Mouse (Mus musculus) hindbrain, postnatal 0 days (tissue): ENCODE measurements around the gene Taar8c. TPM values are rescaled to one million over a fixed set of nuclear protein-coding genes. Genes with fewer than 3 reads are reported as not detected.
"Not testable (repeated sequence)": the region's sequence is repeated elsewhere in the genome, so short reads cannot be mapped to it uniquely, and the experiment has no call there.

ENCODE experiments used
- ATAC-seq: fragments of 200-750 bp; cut with Nextera tagmentation; 2 replicates; pipeline ENCODE4 v1.8.0; 2017; ENCODE audit warnings: mild to moderate bottlenecking, moderate TSS enrichment, moderate library complexity
- DNase-seq: peaks from one replicate; pipeline ENCODE4 v3.0.0-alpha.2; 2015; ENCODE audit warnings: low spot score
- H3K27ac ChIP-seq: fragments of 300-500 bp; sonication (generic); 2 replicates; pipeline ENCODE4 v1.5.1; 2014; ENCODE audit warnings: mild to moderate bottlenecking
- H3K27me3 ChIP-seq: fragments of 300-500 bp; sonication (generic); 2 replicates; pipeline ENCODE4 v1.6.1; 2014; ENCODE audit warnings: low read length, mixed read lengths; ENCODE audit not compliant: insufficient read depth
- H3K36me3 ChIP-seq: fragments of 300-500 bp; sonication (generic); 2 replicates; pipeline ENCODE4 v1.6.1; 2014; ENCODE audit warnings: low read length, mixed read lengths; ENCODE audit not compliant: insufficient read depth
- H3K4me1 ChIP-seq: fragments of 300-500 bp; sonication (generic); 2 replicates; pipeline ENCODE4 v1.6.1; 2014; ENCODE audit warnings: antibody characterized with exemption, low read length, mixed read lengths; ENCODE audit not compliant: insufficient read depth
- H3K4me2 ChIP-seq: fragments of 300-500 bp; sonication (generic); 2 replicates; pipeline ENCODE4 v1.6.1; 2014; ENCODE audit warnings: low read depth, mild to moderate bottlenecking, low read length, moderate library complexity, mixed read lengths
- H3K4me3 ChIP-seq: fragments of 300-500 bp; sonication (generic); 2 replicates; pipeline ENCODE4 v1.5.1; 2014; ENCODE audit warnings: low read length
- H3K9ac ChIP-seq: fragments of 300-500 bp; sonication (generic); replicated peaks from 2 replicates; pipeline ENCODE4 v1.6.1; 2014; ENCODE audit warnings: mild to moderate bottlenecking, low read length, moderate library complexity, mixed read lengths
- H3K9me3 ChIP-seq: fragments of 300-500 bp; sonication (generic); 2 replicates; pipeline ENCODE4 v1.6.1; 2016; ENCODE audit warnings: low read length, mixed read lengths
- CTCF ChIP-seq: IDR thresholded peaks from 2 replicates; pipeline ENCODE4 v1.5.1; 2016; ENCODE audit warnings: antibody characterized with exemption, control low read depth, low read depth
- WGBS: fragments of 180-500 bp; shearing (Covaris S2); extraction: QIAGEN DNeasy Blood & Tissue Kit; methylation state at CpG from one replicate; pipeline ENCODE4 v1.1.7; 2014; 5-methylcytosine and 5-hydroxymethylcytosine counted together
- polyA plus RNA-seq: library from polyadenylated mRNA; unstranded; fragments of >200 nt; fragmentation: Nextera tagmentation; extraction: Ambion mirVana; gene quantifications from 2 replicates; pipeline ENCODE4 v1.2.1, GENCODE M21; 2015
- total RNA-seq: library from RNA; depleted of rRNA; stranded (reverse); fragments of >200 nt; gene quantifications from 2 replicates; pipeline ENCODE4 v1.2.3, GENCODE M21; 2014

The Taar8c gene
- total and polyA plus RNA-seq, 2 experiments from 2014 or later: not detected

DNA sequence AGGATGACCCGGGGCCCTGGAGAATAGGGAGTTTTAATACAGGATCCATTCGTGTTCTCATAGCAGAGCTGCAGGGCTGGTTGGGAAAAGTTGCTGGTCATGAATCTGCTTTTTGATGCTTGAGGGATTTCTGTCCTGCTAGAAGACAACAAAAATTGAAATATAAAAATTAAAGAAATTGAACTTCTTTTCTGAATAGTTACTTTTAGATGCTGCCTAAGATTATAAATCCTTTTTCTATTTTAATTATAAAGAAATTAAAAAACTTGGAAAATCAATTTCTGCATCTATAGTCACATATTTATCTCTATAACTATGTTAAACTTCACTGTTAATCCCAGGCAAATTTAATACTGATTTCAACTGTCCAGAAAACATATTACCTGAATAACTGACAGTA, 9.5 kb downstream of the Taar8c start, which contains the start of gene Taar8b:
TSS of gene Taar8b (minus strand) at position 101 of the 400 bp plus-strand sequence.
- no peak for DNase-seq
- Histone ChIP-seq H3K4me3 (no peak within 1 kb of the TSS), H3K36me3 (no peaks in the 10 kb centered on the region), H3K9ac (no peak within 1 kb of the TSS), H3K27ac (no peak within 1 kb of the TSS), H3K4me2 (no peak within 1 kb of the TSS), H3K4me1 (no peaks in the 10 kb centered on the region), H3K9me3 (no peaks in the 10 kb centered on the region), H3K27me3 (no peaks in the 10 kb centered on the region)
- WGBS: 77% methylated on average over 2 of the region's 2 CpGs
- TF ChIP-seq CTCF: no peak
- ATAC-seq: no peak

DNA sequence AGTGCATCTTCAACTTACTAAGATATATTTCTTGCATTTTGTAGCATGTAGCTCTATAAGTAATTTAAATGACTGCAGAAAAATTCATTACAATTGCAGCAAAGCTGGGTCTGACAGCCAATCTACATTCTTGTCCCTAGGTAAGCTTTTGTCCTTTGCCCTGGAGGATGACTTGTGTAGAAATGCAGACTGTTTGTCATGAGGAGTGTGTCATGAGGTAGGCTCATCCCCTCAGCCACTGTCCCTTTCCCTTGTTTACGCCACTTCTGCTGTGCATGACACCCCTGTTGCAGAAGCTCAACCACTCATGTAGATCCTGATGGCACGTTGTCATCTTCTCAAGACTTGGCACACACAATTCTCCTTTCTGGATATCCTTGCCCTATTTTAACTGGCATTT, 14.5 kb downstream of the Taar8c start:
- no peaks in the 10 kb centered on the region for H3K36me3 ChIP-seq
- no peak for TF ChIP-seq CTCF
- H3K4me2 ChIP-seq: no peak overlapping the region
- no peak overlapping the region for H3K9ac ChIP-seq
- H3K9me3 ChIP-seq: no peaks in the 10 kb centered on the region
- H3K27me3 ChIP-seq: no peaks in the 10 kb centered on the region
- H3K4me1 ChIP-seq: no peaks in the 10 kb centered on the region
- DNase-seq (no peak), ATAC-seq (no peak)
- no peak overlapping the region for H3K27ac ChIP-seq
- no peak overlapping the region for H3K4me3 ChIP-seq
- WGBS: 89% methylated on average over 2 of the region's 2 CpGs

DNA sequence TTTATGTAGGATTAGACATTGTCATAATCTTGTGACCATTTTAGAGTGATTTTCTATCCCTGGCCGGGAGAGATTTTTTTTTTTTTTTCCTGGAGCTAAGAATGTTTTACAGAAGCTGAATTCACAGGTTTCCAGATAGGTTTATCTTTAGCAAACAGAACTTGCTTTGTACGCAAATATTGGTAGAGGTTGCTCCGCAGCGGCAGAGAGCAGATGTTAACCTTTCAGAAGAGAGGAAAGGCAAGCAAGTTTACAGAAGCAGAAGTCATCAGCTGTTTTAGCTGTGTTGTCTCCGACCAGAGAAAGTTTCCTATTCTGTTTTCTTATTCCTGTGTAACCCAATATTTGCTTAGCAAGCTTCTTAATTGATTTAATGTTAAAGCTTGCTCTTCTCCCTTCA, 15.2 kb downstream of the Taar8c start:
- H3K9ac ChIP-seq: no peak overlapping the region
- no peak overlapping the region for H3K4me3 ChIP-seq
- H3K4me1 ChIP-seq: no peaks in the 10 kb centered on the region
- ATAC-seq: no peak
- no peak overlapping the region for H3K4me2 ChIP-seq
- no peaks in the 10 kb centered on the region for H3K9me3 ChIP-seq
- H3K27ac ChIP-seq: no peak overlapping the region
- no peaks in the 10 kb centered on the region for H3K36me3 ChIP-seq
- WGBS: 89% methylated on average over 5 of the region's 5 CpGs
- no peak for DNase-seq
- H3K27me3 ChIP-seq: no peaks in the 10 kb centered on the region
- TF ChIP-seq CTCF: no peak

DNA sequence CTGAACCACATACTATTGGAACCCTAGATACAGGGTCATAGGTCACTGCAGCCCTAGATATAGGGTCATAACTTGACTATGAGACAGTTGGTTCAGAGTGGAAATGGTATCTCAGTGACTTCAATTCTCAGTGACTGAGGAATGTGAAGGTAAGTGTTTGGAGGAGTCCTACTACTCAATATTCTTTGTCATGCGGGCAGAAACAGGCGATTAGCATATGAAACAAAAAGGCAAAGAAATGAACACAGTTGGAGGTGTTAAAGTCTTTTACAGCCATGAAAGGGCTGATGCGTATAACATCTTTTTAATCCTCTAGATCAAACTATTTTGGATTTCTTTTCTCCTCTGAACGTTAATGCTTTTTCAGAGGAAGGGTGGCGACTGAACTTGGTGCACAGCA, 15.8 kb downstream of the Taar8c start:
- H3K4me1 ChIP-seq: no peaks in the 10 kb centered on the region
- no peaks in the 10 kb centered on the region for H3K9me3 ChIP-seq
- no peak for TF ChIP-seq CTCF
- no peak overlapping the region for H3K4me2 ChIP-seq
- no peaks in the 10 kb centered on the region for H3K36me3 ChIP-seq
- WGBS: 46% methylated on average over 5 of the region's 5 CpGs
- no peak overlapping the region for H3K27ac ChIP-seq
- no peak overlapping the region for H3K4me3 ChIP-seq
- DNase-seq: no peak
- no peaks in the 10 kb centered on the region for H3K27me3 ChIP-seq
- ATAC-seq: no peak
- H3K9ac ChIP-seq: no peak overlapping the region

DNA sequence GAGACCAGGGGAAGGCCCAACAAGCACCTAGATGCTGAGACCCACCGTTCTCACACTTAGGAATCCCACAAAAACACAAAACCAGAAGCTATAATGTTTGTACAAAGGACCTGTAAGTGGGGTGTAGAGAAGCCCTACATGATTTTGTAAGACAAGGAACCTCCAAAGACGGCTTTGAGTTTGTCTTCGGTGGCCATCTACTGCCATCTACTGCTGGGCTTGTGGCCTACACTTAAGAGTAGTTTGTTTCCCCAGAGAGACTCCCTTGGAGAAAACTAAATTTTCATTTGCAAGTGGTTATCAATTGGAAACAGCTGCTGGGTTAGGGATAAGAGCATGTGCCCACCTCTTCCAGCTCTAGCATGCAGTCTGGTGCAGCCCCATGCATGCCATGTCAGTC, 21.5 kb downstream of the Taar8c start:
- no peak overlapping the region for H3K4me2 ChIP-seq
- H3K27me3 ChIP-seq: no peaks in the 10 kb centered on the region
- WGBS: 51% methylated on average over 3 of the region's 3 CpGs
- H3K9ac ChIP-seq: no peak overlapping the region
- no peaks in the 10 kb centered on the region for H3K36me3 ChIP-seq
- no peaks in the 10 kb centered on the region for H3K4me1 ChIP-seq
- H3K27ac ChIP-seq: no peak overlapping the region
- no peak overlapping the region for H3K4me3 ChIP-seq
- ATAC-seq (no peak), DNase-seq (peak; percentile 66)
- H3K9me3 ChIP-seq: no peaks in the 10 kb centered on the region
- peak; percentile 67 for TF ChIP-seq CTCF

DNA sequence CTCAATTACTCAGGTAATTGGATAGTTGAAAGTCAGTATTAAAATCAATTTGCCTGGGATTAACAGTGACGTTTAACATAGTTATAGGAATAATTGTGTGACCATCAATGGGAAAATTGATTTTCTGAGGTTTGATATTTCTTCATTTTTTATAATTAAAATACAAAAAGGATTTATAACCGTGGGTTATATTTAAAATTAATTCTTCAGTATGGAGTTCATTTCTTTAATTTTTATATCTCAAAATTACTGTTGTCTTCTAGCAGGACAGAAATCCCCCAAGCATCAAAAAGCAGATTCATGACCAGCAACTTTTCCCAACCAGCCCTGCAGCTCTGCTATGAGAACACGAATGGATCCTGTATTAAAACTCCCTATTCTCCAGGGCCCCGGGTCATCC, 25.5 kb downstream of the Taar8c start, which contains the start of gene Taar8a:
TSS of gene Taar8a (plus strand) at position 301 of the 400 bp plus-strand sequence.
- 88% methylated on average over 2 of the region's 4 CpGs for WGBS
- H3K9ac ChIP-seq, H3K4me2 ChIP-seq, DNase-seq, H3K4me1 ChIP-seq, ATAC-seq, H3K36me3 ChIP-seq, H3K27me3 ChIP-seq, H3K4me3 ChIP-seq, H3K9me3 ChIP-seq, H3K27ac ChIP-seq: not testable (repeated sequence)

DNA sequence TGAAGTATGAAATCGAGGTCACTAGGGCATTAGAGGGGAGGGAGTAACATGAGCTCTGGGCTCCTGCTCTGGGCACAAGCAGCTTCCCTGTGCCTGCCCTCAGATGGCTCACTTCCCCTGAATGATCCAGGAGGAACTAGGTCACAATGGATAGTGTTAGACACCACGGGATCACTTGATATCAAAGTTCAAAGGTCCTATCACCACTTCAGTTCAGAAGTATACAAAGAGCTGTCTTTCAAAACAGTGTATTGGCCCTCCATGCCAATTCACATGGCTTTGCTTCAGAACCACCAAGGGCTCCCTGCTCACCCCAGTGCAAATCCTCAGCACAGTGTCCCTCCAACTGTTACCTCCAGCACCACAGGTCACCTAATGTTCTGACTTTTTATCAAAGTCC, 27.0 kb downstream of the Taar8c start:
- WGBS: 50% methylated on average over 2 of the region's 2 CpGs
- H3K4me3 ChIP-seq, ATAC-seq, H3K27ac ChIP-seq, H3K27me3 ChIP-seq, H3K36me3 ChIP-seq, DNase-seq, H3K9ac ChIP-seq, H3K4me2 ChIP-seq, H3K4me1 ChIP-seq, H3K9me3 ChIP-seq: not testable (repeated sequence)
